Mouse (Mus musculus): Measurements from ENCODE around the gene 2310034C09Rik. TPM values are rescaled to one million over a fixed set of nuclear protein-coding genes. Genes with fewer than 3 reads are reported as not detected.

The 2310034C09Rik gene
- polyA plus RNA-seq (2015; fragmentation: Nextera tagmentation; extraction: Ambion mirVana) = not detected in 2 replicates

DNA sequence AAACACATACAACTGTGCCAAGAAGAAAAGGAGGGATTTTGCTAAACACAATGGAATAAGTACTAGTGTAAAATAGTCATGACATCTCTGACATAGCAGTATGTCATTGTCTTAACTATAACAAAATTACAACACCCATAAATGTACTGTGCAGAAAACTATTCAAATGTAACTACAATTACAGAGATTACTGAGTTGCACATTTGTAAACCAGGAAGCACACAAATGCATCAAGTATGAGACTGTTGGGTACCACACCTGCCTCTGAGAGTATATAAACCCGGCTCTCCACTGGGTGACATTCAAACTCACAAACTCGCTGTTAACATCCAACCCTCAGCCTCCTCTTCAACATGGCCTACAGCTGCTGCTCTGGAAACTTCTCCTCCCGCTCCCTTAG lies at the start of gene 2310034C09Rik:
Gene 2310034C09Rik (plus strand): TSS at position 301 of the 400 bp plus-strand sequence.

GRCm38 (mm10) chr16:88728812-88729275 lies 29.8 kb upstream of the 2310034C09Rik start, which contains the start of gene Krtap13-1:
Gene Krtap13-1 (plus strand): TSS chr16:88728862.

GRCm38 (mm10) chr16:88751535-88751934 lies 7.1 kb upstream of the 2310034C09Rik start, which contains the start of gene Krtap13:
Gene Krtap13 (minus strand): TSS chr16:88751635.

DNA sequence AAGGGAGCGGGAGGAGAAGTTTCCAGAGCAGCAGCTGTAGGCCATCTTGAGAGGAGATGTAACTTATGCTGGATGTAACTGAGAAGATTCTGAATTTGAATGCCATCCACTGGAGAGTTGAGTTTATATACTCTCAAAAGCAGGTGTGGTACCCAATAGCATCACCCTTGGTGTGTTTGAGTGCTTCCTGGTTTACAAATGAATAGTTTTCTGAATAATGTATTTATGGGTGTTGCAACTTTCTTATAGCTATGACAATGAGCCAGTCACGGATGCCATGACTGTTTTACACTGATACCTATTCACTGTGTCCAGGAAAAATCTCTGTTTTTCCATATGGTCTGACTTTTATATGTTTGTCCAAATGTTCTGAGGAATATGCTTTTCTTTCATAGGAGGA lies 15.5 kb downstream of the 2310034C09Rik start, which contains the start of gene 2310057N15Rik:
Gene 2310057N15Rik (minus strand): TSS at position 101 of the 400 bp plus-strand sequence.

GRCm38 (mm10) chr16:88777596-88777995 lies 18.9 kb downstream of the 2310034C09Rik start, which contains the start of gene Gm5965:
Gene Gm5965 (plus strand): TSS chr16:88777896.

Other genes with a start within 250 kb of the 2310034C09Rik start
- gene Cldn8, start 195.7 kb upstream of the 2310034C09Rik start, polyA plus RNA-seq (2015; fragmentation: Nextera tagmentation; extraction: Ambion mirVana) = 0.06 TPM in 1 of 2 replicates, not detected in the other
- not detected in 2 replicates for gene Krtap24-1, start 146.6 kb upstream of the 2310034C09Rik start, polyA plus RNA-seq (2015; fragmentation: Nextera tagmentation; extraction: Ambion mirVana)
- gene 2310079G19Rik, start 131.2 kb upstream of the 2310034C09Rik start, polyA plus RNA-seq (2015; fragmentation: Nextera tagmentation; extraction: Ambion mirVana) = not detected in 2 replicates
- not detected in 2 replicates for gene Krtap26-1, start 111.1 kb upstream of the 2310034C09Rik start, polyA plus RNA-seq (2015; fragmentation: Nextera tagmentation; extraction: Ambion mirVana)
- not detected in 2 replicates for gene Krtap27-1, start 87.2 kb upstream of the 2310034C09Rik start, polyA plus RNA-seq (2015; fragmentation: Nextera tagmentation; extraction: Ambion mirVana)
- gene 2310061N02Rik, start 50.9 kb upstream of the 2310034C09Rik start, polyA plus RNA-seq (2015; fragmentation: Nextera tagmentation; extraction: Ambion mirVana) = not detected in 2 replicates
- gene Krtap13-1, start 30.0 kb upstream of the 2310034C09Rik start, polyA plus RNA-seq (2015; fragmentation: Nextera tagmentation; extraction: Ambion mirVana) = not detected in 2 replicates
- gene Krtap13, start 7.2 kb upstream of the 2310034C09Rik start, polyA plus RNA-seq (2015; fragmentation: Nextera tagmentation; extraction: Ambion mirVana) = not detected in 2 replicates
- gene 2310057N15Rik, start 15.4 kb downstream of the 2310034C09Rik start, polyA plus RNA-seq (2015; fragmentation: Nextera tagmentation; extraction: Ambion mirVana) = not detected in 2 replicates
- not detected in 2 replicates for gene Gm5965, start 19.0 kb downstream of the 2310034C09Rik start, polyA plus RNA-seq (2015; fragmentation: Nextera tagmentation; extraction: Ambion mirVana)
- not detected in 2 replicates for gene Gm20741, start 53.4 kb downstream of the 2310034C09Rik start, polyA plus RNA-seq (2015; fragmentation: Nextera tagmentation; extraction: Ambion mirVana)
- gene Krtap15, start 61.4 kb downstream of the 2310034C09Rik start, polyA plus RNA-seq (2015; fragmentation: Nextera tagmentation; extraction: Ambion mirVana) = not detected in 2 replicates
- not detected in 2 replicates for gene Krtap14, start 67.3 kb downstream of the 2310034C09Rik start, polyA plus RNA-seq (2015; fragmentation: Nextera tagmentation; extraction: Ambion mirVana)
- gene Krtap19-1, start 110.6 kb downstream of the 2310034C09Rik start, polyA plus RNA-seq (2015; fragmentation: Nextera tagmentation; extraction: Ambion mirVana) = not detected in 2 replicates
- gene Krtap19-2, start 115.4 kb downstream of the 2310034C09Rik start, polyA plus RNA-seq (2015; fragmentation: Nextera tagmentation; extraction: Ambion mirVana) = not detected in 2 replicates
- not detected in 2 replicates for gene Krtap19-3, start 119.2 kb downstream of the 2310034C09Rik start, polyA plus RNA-seq (2015; fragmentation: Nextera tagmentation; extraction: Ambion mirVana)
- gene Krtap19-4, start 126.2 kb downstream of the 2310034C09Rik start, polyA plus RNA-seq (2015; fragmentation: Nextera tagmentation; extraction: Ambion mirVana) = not detected in 2 replicates
- gene Krtap19-5, start 137.6 kb downstream of the 2310034C09Rik start, polyA plus RNA-seq (2015; fragmentation: Nextera tagmentation; extraction: Ambion mirVana) = not detected in 2 replicates
- gene Krtap19-9b, start 173.4 kb downstream of the 2310034C09Rik start, polyA plus RNA-seq (2015; fragmentation: Nextera tagmentation; extraction: Ambion mirVana) = not detected in 2 replicates
- not detected in 2 replicates for gene Krtap16-3, start 204.0 kb downstream of the 2310034C09Rik start, polyA plus RNA-seq (2015; fragmentation: Nextera tagmentation; extraction: Ambion mirVana)

Data from neural tube, postnatal 0 days (tissue).